Mouse (Mus musculus) myocyte (in vitro differentiated cells): Measurements from ENCODE around the gene Frmd4a.

Source experiments
- MAX ChIP-seq: IDR thresholded peaks from one replicate; pipeline ENCODE4 v1.6.1; 2011; ENCODE audit warnings: low read depth, mild to moderate bottlenecking, control low read depth
- MYOG ChIP-seq, 3 experiments: IDR thresholded peaks; one replicate each; pipeline ENCODE4 v1.6.1; 2011; ENCODE audit warnings: control low read depth in 2 of 3, low read depth in 2 of 3, mild to moderate bottlenecking in 2 of 3; ENCODE audit not compliant: insufficient read length in 2 of 3, control insufficient read depth in 1 of 3, insufficient read depth in 1 of 3
- POLR2A ChIP-seq: IDR thresholded peaks from one replicate; pipeline ENCODE4 v1.6.1; 2011; ENCODE audit warnings: low read depth, mild to moderate bottlenecking, control low read depth, moderate library complexity; ENCODE audit not compliant: insufficient read length

DNA sequence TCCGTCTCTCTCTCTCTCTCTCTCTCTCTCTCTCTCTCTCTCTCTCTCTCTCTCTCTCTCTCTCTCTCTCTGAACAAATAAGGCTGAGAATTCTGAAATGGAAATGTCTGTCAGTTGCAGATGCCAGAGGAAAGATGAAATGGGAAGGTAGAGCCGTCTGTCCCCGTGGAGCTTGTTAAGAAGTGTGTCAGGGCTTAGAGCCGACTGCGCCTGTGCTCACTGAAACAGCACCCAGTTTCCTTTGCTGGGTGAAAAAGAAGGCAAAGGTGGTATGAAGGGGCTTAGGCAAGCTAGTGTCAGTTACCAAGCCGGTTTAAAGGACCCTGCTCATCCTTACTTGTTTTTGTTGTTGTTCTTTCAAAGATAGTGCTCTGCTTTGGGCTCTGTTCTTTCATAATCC, 283.7 kb downstream of the Frmd4a start:
- TF ChIP-seq POLR2A = peak; percentile 31
- TF ChIP-seq MYOG (IDR thresholded peaks at IDR 0.05; ENCODE audit: control insufficient read depth in 1 of 3, insufficient read depth in 1 of 3, insufficient read length in 2 of 3, low read depth in 2 of 3) = no peak
- no peak for TF ChIP-seq MAX
